Mouse (Mus musculus): Measurements from ENCODE around the gene Trpc4ap.
"Not testable (repeated sequence)": the region's sequence is repeated elsewhere in the genome, so short reads cannot be mapped to it uniquely, and the experiment has no call there.

DNA sequence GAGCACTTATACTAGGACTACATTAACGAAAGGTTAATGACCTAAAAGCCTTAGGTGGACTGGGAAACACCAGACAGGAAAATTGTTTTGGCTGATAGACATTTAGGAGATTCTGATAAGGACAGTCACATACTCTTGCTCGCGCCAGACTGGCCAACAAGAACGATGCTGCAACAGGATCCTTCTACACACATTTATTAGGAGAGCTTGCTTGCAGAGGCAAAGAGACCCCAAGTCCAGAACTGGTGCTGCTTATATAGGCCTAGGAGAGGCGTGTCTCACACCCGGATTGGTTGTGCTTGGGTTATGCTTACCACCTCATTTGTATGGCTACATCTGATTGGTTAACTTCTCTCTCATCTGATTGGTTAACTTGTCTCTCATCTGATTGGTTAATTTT, 6.3 kb upstream of the Trpc4ap start:
- TF ChIP-seq CTCF, EP300 (IDR thresholded peaks at IDR 0.05; ENCODE audit: low read depth): not testable (repeated sequence)

Data from liver, embryonic 14.5 days (tissue).